Mouse (Mus musculus): ENCODE data around the gene Dusp27. TPM values are rescaled to one million over a fixed set of nuclear protein-coding genes. Genes with fewer than 3 reads are reported as not detected.

Gene Dusp27
- 1.8 and 2.4 TPM in 2 replicates for polyA plus RNA-seq (2016; fragmentation: Nextera tagmentation; extraction: Ambion mirVana)

GRCm38 (mm10) chr1:166127719-166128118, at the start of gene Dusp27:
Gene Dusp27 (minus strand): TSS chr1:166127922.
- 48% methylated on average over 4 of the region's 4 CpGs for WGBS
- no peak for DNase-seq (ENCODE audit: low spot score)
- Histone ChIP-seq H3K4me3 (peak within 1 kb of the TSS; percentile 25), H3K27ac (peak within 1 kb of the TSS; percentile 83), H3K9me3 (replicated peaks) (no peaks in the 10 kb centered on the region), H3K4me1 (peaks cover 47% of the 10 kb centered on the region), H3K36me3 (no peaks in the 10 kb centered on the region), H3K27me3 (ENCODE audit: low read depth, poor library complexity, severe bottlenecking) (no peaks in the 10 kb centered on the region)

DNA sequence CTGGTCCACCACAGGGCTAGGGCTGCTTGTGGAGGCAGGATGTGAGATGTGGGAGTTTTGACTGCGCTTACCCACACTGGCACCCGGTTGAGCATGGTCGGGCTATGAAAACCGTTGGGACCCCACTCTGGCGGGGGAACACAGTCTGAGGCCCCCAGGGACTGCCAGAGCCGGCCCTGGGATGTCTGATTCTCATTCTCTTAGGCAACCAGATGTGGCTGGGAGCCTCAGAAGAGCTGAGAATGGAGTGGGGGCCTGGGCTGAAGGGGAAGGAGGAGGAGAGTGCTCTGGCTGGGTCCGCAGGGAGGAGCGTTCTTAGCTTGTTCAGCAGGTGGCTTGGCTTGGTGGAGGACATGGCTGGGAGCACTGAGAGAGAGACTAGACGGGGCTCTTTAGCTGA, 45.9 kb upstream of the Dusp27 start:
- H3K4me1 ChIP-seq: peaks cover 10% of the 10 kb centered on the region
- WGBS: 79% methylated on average over 9 of the region's 9 CpGs
- no peaks in the 10 kb centered on the region for H3K27me3 ChIP-seq (ENCODE audit: low read depth, poor library complexity, severe bottlenecking)
- H3K36me3 ChIP-seq: no peaks in the 10 kb centered on the region
- H3K27ac ChIP-seq: peak overlapping the region; percentile 66
- no peaks in the 10 kb centered on the region for H3K9me3 ChIP-seq (replicated peaks)
- no peak for DNase-seq (ENCODE audit: low spot score)
- no peak overlapping the region for H3K4me3 ChIP-seq

GRCm38 (mm10) chr1:166172992-166173391, 45.3 kb upstream of the Dusp27 start:
- no peak overlapping the region for H3K27ac ChIP-seq

DNA sequence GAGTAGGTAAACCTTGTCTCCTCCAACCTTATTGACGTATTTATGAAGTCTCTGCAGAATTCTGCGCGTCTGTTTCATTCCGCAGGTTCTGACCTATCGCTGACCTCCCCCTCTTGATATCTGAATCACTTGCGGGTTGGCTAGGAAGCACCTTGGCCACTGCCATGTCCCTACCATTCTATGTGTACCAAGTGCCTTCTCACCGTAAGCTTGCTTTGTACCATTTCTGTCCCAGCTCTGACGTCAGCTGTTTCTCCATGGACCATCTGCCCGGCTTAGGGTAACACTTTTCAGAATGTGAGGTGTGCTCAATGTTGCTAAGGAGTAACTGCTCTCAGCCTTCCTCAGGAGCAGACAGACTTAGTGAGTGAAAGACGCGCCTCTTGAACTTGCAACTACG, 43.1 kb upstream of the Dusp27 start:
- H3K9me3 ChIP-seq (replicated peaks): no peaks in the 10 kb centered on the region
- no peaks in the 10 kb centered on the region for H3K36me3 ChIP-seq
- WGBS: 93% methylated on average over 12 of the region's 12 CpGs
- H3K27me3 ChIP-seq (ENCODE audit: low read depth, poor library complexity, severe bottlenecking): no peaks in the 10 kb centered on the region
- no peak for DNase-seq (ENCODE audit: low spot score)
- peaks cover 10% of the 10 kb centered on the region for H3K4me1 ChIP-seq
- no peak overlapping the region for H3K4me3 ChIP-seq
- no peak overlapping the region for H3K27ac ChIP-seq

More at GRCm38 (mm10) chr1:166172992-166173391, 45.3 kb upstream of the Dusp27 start:
- Histone ChIP-seq H3K27me3 (ENCODE audit: low read depth, poor library complexity, severe bottlenecking) (no peaks in the 10 kb centered on the region), H3K36me3 (no peaks in the 10 kb centered on the region), H3K9me3 (replicated peaks) (no peaks in the 10 kb centered on the region), H3K4me3 (no peak overlapping the region), H3K4me1 (peaks cover 10% of the 10 kb centered on the region)
- no peak for DNase-seq (ENCODE audit: low spot score)
- 95% methylated on average over 3 of the region's 3 CpGs for WGBS

GRCm38 (mm10) chr1:166169713-166170112, 42.0 kb upstream of the Dusp27 start:
- WGBS: 92% methylated on average over 7 of the region's 7 CpGs
- no peak for DNase-seq (ENCODE audit: low spot score)
- H3K27ac ChIP-seq: no peak overlapping the region
- no peaks in the 10 kb centered on the region for H3K9me3 ChIP-seq (replicated peaks)
- H3K4me1 ChIP-seq: peaks cover 10% of the 10 kb centered on the region
- no peaks in the 10 kb centered on the region for H3K27me3 ChIP-seq (ENCODE audit: low read depth, poor library complexity, severe bottlenecking)
- H3K4me3 ChIP-seq: no peak overlapping the region
- no peaks in the 10 kb centered on the region for H3K36me3 ChIP-seq

DNA sequence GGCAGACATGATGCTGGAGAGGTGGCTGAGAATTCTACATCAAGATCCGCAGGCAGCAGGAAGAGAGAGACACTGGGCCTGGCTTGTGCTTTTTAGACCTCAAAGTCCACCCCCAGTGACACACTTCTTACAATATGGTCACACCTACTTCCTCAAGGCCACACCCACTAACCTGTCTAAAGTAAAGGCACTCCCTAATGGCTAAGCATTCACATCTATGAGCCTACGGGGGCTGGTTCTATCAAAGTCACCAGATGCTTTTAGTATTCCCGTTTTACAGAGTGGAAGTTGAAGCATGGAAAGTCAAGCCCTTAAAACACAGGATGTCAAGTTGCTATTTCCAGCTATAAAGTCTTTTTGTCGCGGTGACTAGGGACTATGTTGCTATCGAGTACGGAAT, 40.3 kb upstream of the Dusp27 start:
- Histone ChIP-seq H3K4me1 (no peaks in the 10 kb centered on the region), H3K27me3 (ENCODE audit: low read depth, poor library complexity, severe bottlenecking) (no peaks in the 10 kb centered on the region), H3K9me3 (replicated peaks) (no peaks in the 10 kb centered on the region), H3K4me3 (no peak overlapping the region), H3K36me3 (no peaks in the 10 kb centered on the region), H3K27ac (no peak overlapping the region)
- WGBS: 96% methylated on average over 7 of the region's 7 CpGs
- no peak for DNase-seq (ENCODE audit: low spot score)

DNA sequence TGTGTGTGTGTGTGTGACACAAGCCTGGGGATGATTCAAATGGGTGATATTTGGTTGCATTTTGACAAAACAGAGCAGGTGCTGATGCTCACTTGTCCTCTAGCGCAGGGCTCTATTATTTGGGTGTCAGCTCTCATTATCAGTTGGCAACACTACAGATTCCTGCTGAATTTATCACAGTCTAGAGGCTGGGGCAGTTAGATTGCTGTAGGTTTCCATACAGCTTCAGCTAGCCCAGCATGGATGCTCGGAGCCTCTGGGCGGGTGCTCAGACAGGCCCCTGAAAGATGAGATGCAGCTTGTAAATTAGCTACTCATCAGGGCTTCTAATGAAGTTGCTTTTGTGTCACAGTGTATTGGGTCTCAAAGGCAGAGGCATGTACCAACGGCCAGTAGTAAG, 39.7 kb upstream of the Dusp27 start:
- H3K27ac ChIP-seq: no peak overlapping the region
- H3K4me1 ChIP-seq: no peaks in the 10 kb centered on the region
- 94% methylated on average over 4 of the region's 4 CpGs for WGBS
- no peaks in the 10 kb centered on the region for H3K36me3 ChIP-seq
- H3K27me3 ChIP-seq (ENCODE audit: low read depth, poor library complexity, severe bottlenecking): no peaks in the 10 kb centered on the region
- no peak overlapping the region for H3K4me3 ChIP-seq
- no peaks in the 10 kb centered on the region for H3K9me3 ChIP-seq (replicated peaks)
- no peak for DNase-seq (ENCODE audit: low spot score)

DNA sequence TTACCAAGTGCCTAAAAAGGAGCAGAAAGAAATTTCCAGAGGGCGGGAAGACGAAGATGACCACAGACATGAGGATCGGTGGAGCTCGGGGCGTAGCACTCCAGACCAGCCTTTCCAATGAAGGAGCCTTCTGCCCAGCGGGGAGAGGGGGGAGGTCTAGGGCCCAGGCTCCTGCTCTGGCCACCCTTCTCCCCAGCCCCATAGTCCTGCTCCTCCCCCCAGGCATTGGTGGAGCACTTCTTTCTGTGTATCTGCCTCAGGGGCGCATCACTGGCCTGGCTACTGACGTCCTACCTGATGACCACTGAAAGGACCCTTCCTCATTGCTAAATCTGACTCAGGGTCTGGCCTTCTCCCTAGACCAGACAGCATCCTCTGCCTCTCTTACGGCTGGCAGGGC, 37.4 kb upstream of the Dusp27 start:
- 92% methylated on average over 9 of the region's 9 CpGs for WGBS
- no peaks in the 10 kb centered on the region for H3K36me3 ChIP-seq
- no peak overlapping the region for H3K4me3 ChIP-seq
- H3K9me3 ChIP-seq (replicated peaks): no peaks in the 10 kb centered on the region
- no peak overlapping the region for H3K27ac ChIP-seq
- no peak for DNase-seq (ENCODE audit: low spot score)
- 0 out of 2 replicates have a peak, but pooled peaks cover 7% of the 10 kb centered on the region for H3K4me1 ChIP-seq
- peaks cover 4% of the 10 kb centered on the region for H3K27me3 ChIP-seq (ENCODE audit: low read depth, poor library complexity, severe bottlenecking)

GRCm38 (mm10) chr1:166164580-166164979, 36.9 kb upstream of the Dusp27 start:
- no peak for DNase-seq (ENCODE audit: low spot score)
- H3K9me3 ChIP-seq (replicated peaks): no peaks in the 10 kb centered on the region
- 0 out of 2 replicates have a peak, but pooled peaks cover 7% of the 10 kb centered on the region for H3K4me1 ChIP-seq
- no peak overlapping the region for H3K27ac ChIP-seq
- H3K27me3 ChIP-seq (ENCODE audit: low read depth, poor library complexity, severe bottlenecking): peaks cover 9% of the 10 kb centered on the region
- no peak overlapping the region for H3K4me3 ChIP-seq
- WGBS: 90% methylated on average over 14 of the region's 14 CpGs
- H3K36me3 ChIP-seq: no peaks in the 10 kb centered on the region

GRCm38 (mm10) chr1:166160569-166161445, 33.1 kb upstream of the Dusp27 start:
- 18% methylated on average over 24 of the region's 24 CpGs for WGBS
- 0 out of 2 replicates have a peak overlapping the region, but pooled peaks have one; percentile 25 for H3K4me3 ChIP-seq

GRCm38 (mm10) chr1:166160111-166160510, 32.4 kb upstream of the Dusp27 start:
- no peak overlapping the region for H3K4me3 ChIP-seq
- WGBS: 54% methylated on average over 5 of the region's 5 CpGs
- H3K27me3 ChIP-seq (ENCODE audit: low read depth, poor library complexity, severe bottlenecking): peaks cover 25% of the 10 kb centered on the region
- H3K27ac ChIP-seq: no peak overlapping the region
- H3K4me1 ChIP-seq: 0 out of 2 replicates have a peak, but pooled peaks cover 13% of the 10 kb centered on the region
- no peaks in the 10 kb centered on the region for H3K36me3 ChIP-seq
- DNase-seq (ENCODE audit: low spot score): no peak
- no peaks in the 10 kb centered on the region for H3K9me3 ChIP-seq (replicated peaks)

More at GRCm38 (mm10) chr1:166160569-166161445, 33.1 kb upstream of the Dusp27 start:
- Histone ChIP-seq H3K4me1 (0 out of 2 replicates have a peak, but pooled peaks cover 13% of the 10 kb centered on the region), H3K27ac (no peak overlapping the region), H3K9me3 (replicated peaks) (no peaks in the 10 kb centered on the region), H3K27me3 (ENCODE audit: low read depth, poor library complexity, severe bottlenecking) (peaks cover 18% of the 10 kb centered on the region), H3K36me3 (no peaks in the 10 kb centered on the region)
- peak; percentile 87 for DNase-seq (ENCODE audit: low spot score)

GRCm38 (mm10) chr1:166158664-166159063, 30.9 kb upstream of the Dusp27 start:
- Histone ChIP-seq H3K9me3 (replicated peaks) (no peaks in the 10 kb centered on the region), H3K36me3 (no peaks in the 10 kb centered on the region), H3K4me3 (no peak overlapping the region), H3K4me1 (peaks cover 23% of the 10 kb centered on the region), H3K27ac (no peak overlapping the region), H3K27me3 (ENCODE audit: low read depth, poor library complexity, severe bottlenecking) (peaks cover 35% of the 10 kb centered on the region)
- no peak for DNase-seq (ENCODE audit: low spot score)
- 65% methylated on average over 9 of the region's 9 CpGs for WGBS

DNA sequence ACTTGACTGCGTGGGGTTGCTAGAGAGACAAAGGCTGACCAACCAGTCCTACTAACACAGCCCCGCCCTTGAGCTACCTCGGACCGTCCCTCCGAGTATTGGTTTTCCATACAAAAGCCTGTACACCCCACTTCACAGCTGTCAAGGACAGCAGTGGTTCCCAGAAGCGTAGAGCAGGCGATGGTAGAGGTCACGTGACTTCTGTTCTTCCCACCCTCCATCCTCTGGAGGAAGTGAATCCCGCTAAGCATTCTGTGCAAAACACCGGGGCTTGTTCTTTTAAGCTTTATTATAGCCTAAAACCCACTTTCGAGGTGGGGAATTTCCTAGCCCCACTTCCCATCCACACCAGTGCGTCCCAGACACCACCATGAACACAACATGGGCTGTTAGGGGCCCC, 30.0 kb upstream of the Dusp27 start:
- no peak overlapping the region for H3K4me3 ChIP-seq
- H3K27ac ChIP-seq: no peak overlapping the region
- DNase-seq (ENCODE audit: low spot score): no peak
- 90% methylated on average over 12 of the region's 12 CpGs for WGBS
- H3K4me1 ChIP-seq: peaks cover 29% of the 10 kb centered on the region
- no peaks in the 10 kb centered on the region for H3K36me3 ChIP-seq
- peaks cover 35% of the 10 kb centered on the region for H3K27me3 ChIP-seq (ENCODE audit: low read depth, poor library complexity, severe bottlenecking)
- H3K9me3 ChIP-seq (replicated peaks): no peaks in the 10 kb centered on the region
